Mouse (Mus musculus): ENCODE measurements at regions not wholly inside any gene's neighbourhood (a gene's known extent, or its start where the extent isn't known, plus 50 kb on each side); places are given as distances from the start of the nearest gene placed in this dataset.

- Histone ChIP-seq H3K27ac (ENCODE audit: control insufficient read depth, insufficient read depth, low read depth, low read length, poor library complexity) (no peak overlapping the region), H3K4me1 (ENCODE audit: control insufficient read depth, insufficient read depth, low read length) (no peaks in the 10 kb centered on the region; the same call in none of the 2 replicates), H3K4me3 (replicated peaks; ENCODE audit: control insufficient read depth, low read depth, low read length) (no peak overlapping the region)
- 1% methylated on average over 7 of the region's 7 CpGs for WGBS
- TF ChIP-seq POLR2A (IDR thresholded peaks at IDR 0.05; ENCODE audit: borderline replicate concordance, control insufficient read depth, low read depth, low read length) (no peak), CTCF (IDR thresholded peaks at IDR 0.05; ENCODE audit: control insufficient read depth, insufficient read depth, low read length) (no peak)
These were observed 221.1 kb upstream of the Nfe2l3 start for GRCm38 (mm10) chr6:51211418-51211817.

- no peak overlapping the region for H3K27ac ChIP-seq (ENCODE audit: control insufficient read depth, insufficient read depth, low read depth, low read length, poor library complexity)
- no peaks in the 10 kb centered on the region; the same call in none of the 2 replicates for H3K4me1 ChIP-seq (ENCODE audit: control insufficient read depth, insufficient read depth, low read length)
- TF ChIP-seq POLR2A (IDR thresholded peaks at IDR 0.05; ENCODE audit: borderline replicate concordance, control insufficient read depth, low read depth, low read length): no peak
- TF ChIP-seq CTCF (IDR thresholded peaks at IDR 0.05; ENCODE audit: control insufficient read depth, insufficient read depth, low read length): no peak
- 84% methylated on average over 8 of the region's 8 CpGs for WGBS
- H3K4me3 ChIP-seq (replicated peaks; ENCODE audit: control insufficient read depth, low read depth, low read length): no peak overlapping the region
These were observed 220.3 kb upstream of the Nfe2l3 start for GRCm38 (mm10) chr6:51212216-51212615.

DNA sequence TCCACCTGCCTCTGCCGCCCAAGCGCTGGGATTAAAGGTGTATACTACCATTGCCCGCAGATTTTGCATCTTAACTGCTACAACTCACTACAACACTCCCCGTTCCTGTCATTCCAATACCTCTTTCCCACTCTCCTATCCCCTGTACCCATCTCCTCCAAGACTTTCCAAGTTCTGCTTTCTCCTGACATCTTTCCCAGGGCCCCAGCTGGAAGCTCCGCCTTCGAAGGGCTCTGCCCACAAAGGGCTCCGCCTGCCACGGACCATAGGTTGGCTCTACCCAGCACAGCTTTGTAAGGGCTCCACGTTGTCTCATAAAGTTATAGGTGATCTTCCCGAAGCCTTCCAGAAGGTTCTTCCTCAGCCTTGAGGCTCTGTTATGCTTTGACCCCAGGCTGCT is 217.1 kb upstream of the Nfe2l3 start:
- WGBS: 65% methylated on average over 10 of the region's 10 CpGs
- TF ChIP-seq POLR2A (IDR thresholded peaks at IDR 0.05; ENCODE audit: borderline replicate concordance, control insufficient read depth, low read depth, low read length) (no peak), CTCF (IDR thresholded peaks at IDR 0.05; ENCODE audit: control insufficient read depth, insufficient read depth, low read length) (no peak)
- Histone ChIP-seq H3K4me3 (replicated peaks; ENCODE audit: control insufficient read depth, low read depth, low read length) (no peak overlapping the region), H3K27ac (ENCODE audit: control insufficient read depth, insufficient read depth, low read depth, low read length, poor library complexity) (no peak overlapping the region; the same call in 1 of the 2 replicates), H3K4me1 (ENCODE audit: control insufficient read depth, insufficient read depth, low read length) (no peaks in the 10 kb centered on the region)

DNA sequence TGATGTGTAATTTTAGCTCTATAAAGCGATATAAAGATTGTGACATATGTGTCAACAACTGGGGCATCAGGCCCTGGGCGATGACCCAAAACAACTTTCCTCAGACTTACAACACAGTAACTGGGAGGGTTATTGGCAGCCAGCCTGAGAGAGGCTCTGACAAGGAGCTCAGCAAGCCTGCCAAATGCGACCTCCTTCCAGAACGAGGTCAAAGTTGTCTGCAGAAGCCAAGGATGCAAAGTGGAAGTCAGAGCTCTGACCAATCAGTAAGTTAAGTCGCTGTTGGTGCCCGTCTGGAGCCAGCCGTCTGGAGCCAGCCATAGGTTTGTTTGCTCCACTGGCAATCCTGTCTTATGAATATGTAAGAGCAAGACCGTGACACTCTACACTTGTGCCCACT is 216.0 kb upstream of the Nfe2l3 start:
- Histone ChIP-seq H3K4me1 (ENCODE audit: control insufficient read depth, insufficient read depth, low read length) (no peaks in the 10 kb centered on the region), H3K4me3 (replicated peaks; ENCODE audit: control insufficient read depth, low read depth, low read length) (no peak overlapping the region), H3K27ac (ENCODE audit: control insufficient read depth, insufficient read depth, low read depth, low read length, poor library complexity) (no peak overlapping the region)
- 41% methylated on average over 8 of the region's 8 CpGs for WGBS
- TF ChIP-seq POLR2A (IDR thresholded peaks at IDR 0.05; ENCODE audit: borderline replicate concordance, control insufficient read depth, low read depth, low read length): no peak
- TF ChIP-seq CTCF (IDR thresholded peaks at IDR 0.05; ENCODE audit: control insufficient read depth, insufficient read depth, low read length): no peak

DNA sequence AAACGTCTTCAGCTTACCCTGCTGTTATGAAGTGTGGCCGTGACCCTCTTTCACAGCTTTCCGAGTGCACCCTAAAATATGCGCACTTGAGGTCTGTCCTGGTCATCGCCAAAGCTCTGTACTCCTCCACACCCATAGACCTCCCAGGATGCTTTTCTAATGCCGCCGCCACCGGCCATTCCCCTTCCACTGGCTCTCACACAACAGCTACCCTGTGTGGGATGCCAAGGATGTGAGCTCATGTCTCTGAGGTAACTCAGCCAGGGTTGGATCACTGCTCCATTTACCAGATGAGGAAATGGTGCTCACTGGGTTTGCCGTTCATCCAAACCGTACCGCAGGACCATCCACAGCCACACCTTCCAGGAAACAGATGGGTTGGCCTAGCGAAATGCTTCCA is 212.8 kb upstream of the Nfe2l3 start:
- TF ChIP-seq POLR2A (IDR thresholded peaks at IDR 0.05; ENCODE audit: borderline replicate concordance, control insufficient read depth, low read depth, low read length): no peak
- TF ChIP-seq CTCF (IDR thresholded peaks at IDR 0.05; ENCODE audit: control insufficient read depth, insufficient read depth, low read length): no peak

GRCm38 (mm10) chr6:51220778-51221177 is 211.7 kb upstream of the Nfe2l3 start:
- no peak overlapping the region for H3K4me3 ChIP-seq (replicated peaks; ENCODE audit: control insufficient read depth, low read depth, low read length)
- WGBS: 51% methylated on average over 4 of the region's 4 CpGs
- no peaks in the 10 kb centered on the region for H3K4me1 ChIP-seq (ENCODE audit: control insufficient read depth, insufficient read depth, low read length)
- TF ChIP-seq CTCF (IDR thresholded peaks at IDR 0.05; ENCODE audit: control insufficient read depth, insufficient read depth, low read length) (no peak), POLR2A (IDR thresholded peaks at IDR 0.05; ENCODE audit: borderline replicate concordance, control insufficient read depth, low read depth, low read length) (no peak)
- H3K27ac ChIP-seq (ENCODE audit: control insufficient read depth, insufficient read depth, low read depth, low read length, poor library complexity): no peak overlapping the region

More for the DNA sequence above, 212.8 kb upstream of the Nfe2l3 start:
- Histone ChIP-seq H3K4me3 (replicated peaks; ENCODE audit: control insufficient read depth, low read depth, low read length) (no peak overlapping the region), H3K27ac (ENCODE audit: control insufficient read depth, insufficient read depth, low read depth, low read length, poor library complexity) (no peak overlapping the region), H3K4me1 (ENCODE audit: control insufficient read depth, insufficient read depth, low read length) (no peaks in the 10 kb centered on the region)
- WGBS: 85% methylated on average over 12 of the region's 12 CpGs

- TF ChIP-seq CTCF (IDR thresholded peaks at IDR 0.05; ENCODE audit: control insufficient read depth, insufficient read depth, low read length): no peak
- TF ChIP-seq POLR2A (IDR thresholded peaks at IDR 0.05; ENCODE audit: borderline replicate concordance, control insufficient read depth, low read depth, low read length): no peak
- WGBS: 67% methylated on average over 11 of the region's 11 CpGs
- no peak overlapping the region for H3K27ac ChIP-seq (ENCODE audit: control insufficient read depth, insufficient read depth, low read depth, low read length, poor library complexity)
- no peaks in the 10 kb centered on the region for H3K4me1 ChIP-seq (ENCODE audit: control insufficient read depth, insufficient read depth, low read length)
- H3K4me3 ChIP-seq (replicated peaks; ENCODE audit: control insufficient read depth, low read depth, low read length): no peak overlapping the region
These were observed 196.3 kb upstream of the Nfe2l3 start for GRCm38 (mm10) chr6:51236077-51236740.

- 91% methylated on average over 3 of the region's 3 CpGs for WGBS
- TF ChIP-seq POLR2A (IDR thresholded peaks at IDR 0.05; ENCODE audit: borderline replicate concordance, control insufficient read depth, low read depth, low read length) (no peak), CTCF (IDR thresholded peaks at IDR 0.05; ENCODE audit: control insufficient read depth, insufficient read depth, low read length) (no peak)
These were observed 192.4 kb upstream of the Nfe2l3 start for GRCm38 (mm10) chr6:51240039-51240438.

DNA sequence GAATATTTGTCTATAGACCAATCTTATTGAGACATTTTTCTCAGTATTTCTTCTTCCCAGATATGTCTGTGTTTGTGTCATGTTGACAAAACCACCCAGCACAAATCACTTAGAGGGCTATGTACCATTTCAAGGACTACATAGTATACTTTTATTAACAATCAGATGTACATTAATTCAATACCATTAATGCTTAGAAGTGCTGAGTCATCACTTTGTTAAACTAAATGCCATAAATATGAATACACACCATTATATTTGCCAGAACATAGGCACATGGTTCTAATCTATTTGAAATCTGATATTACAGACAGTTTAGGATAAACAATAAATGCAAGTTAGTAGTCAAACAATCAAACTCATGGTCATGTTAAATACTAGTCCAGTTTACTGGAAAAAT is 182.2 kb upstream of the Nfe2l3 start:
- Histone ChIP-seq H3K27ac (ENCODE audit: control insufficient read depth, insufficient read depth, low read depth, low read length, poor library complexity) (no peak overlapping the region), H3K4me1 (ENCODE audit: control insufficient read depth, insufficient read depth, low read length) (no peaks in the 10 kb centered on the region), H3K4me3 (replicated peaks; ENCODE audit: control insufficient read depth, low read depth, low read length) (no peak overlapping the region)
- no peak for TF ChIP-seq CTCF (IDR thresholded peaks at IDR 0.05; ENCODE audit: control insufficient read depth, insufficient read depth, low read length)
- no peak for TF ChIP-seq POLR2A (IDR thresholded peaks at IDR 0.05; ENCODE audit: borderline replicate concordance, control insufficient read depth, low read depth, low read length)

More at GRCm38 (mm10) chr6:51240039-51240438, 192.4 kb upstream of the Nfe2l3 start:
- Histone ChIP-seq H3K27ac (ENCODE audit: control insufficient read depth, insufficient read depth, low read depth, low read length, poor library complexity) (no peak overlapping the region), H3K4me3 (replicated peaks; ENCODE audit: control insufficient read depth, low read depth, low read length) (no peak overlapping the region), H3K4me1 (ENCODE audit: control insufficient read depth, insufficient read depth, low read length) (no peaks in the 10 kb centered on the region)

Data from bone marrow, adult 2 months (tissue).